Mouse (Mus musculus) testis, adult 2 months (tissue): Measurements from ENCODE around the gene As3mt. TPM values are rescaled to one million over a fixed set of nuclear protein-coding genes. Genes with fewer than 3 reads are reported as not detected.
"Not testable (repeated sequence)": the region's sequence is repeated elsewhere in the genome, so short reads cannot be mapped to it uniquely, and the experiment has no call there.

ENCODE experiments used
- H3K27ac ChIP-seq: fragments of 200-500 bp; 2 replicates; pipeline ENCODE4 v1.5.1; 2012; ENCODE audit warnings: low read depth, low read length; ENCODE audit not compliant: control insufficient read depth, insufficient read depth
- H3K27me3 ChIP-seq: fragments of 200-500 bp; 2 replicates; pipeline ENCODE4 v1.6.1; 2012; ENCODE audit warnings: mild to moderate bottlenecking, low read length, moderate library complexity; ENCODE audit not compliant: control insufficient read depth, insufficient read depth
- H3K36me3 ChIP-seq: fragments of 200-500 bp; 2 replicates; pipeline ENCODE4 v1.6.1; 2012; ENCODE audit warnings: mild to moderate bottlenecking, low read length; ENCODE audit not compliant: control insufficient read depth, insufficient read depth
- H3K4me1 ChIP-seq: fragments of 200-500 bp; 2 replicates; pipeline ENCODE4 v1.6.1; 2012; ENCODE audit warnings: low read length; ENCODE audit not compliant: control insufficient read depth, insufficient read depth
- H3K4me3 ChIP-seq: fragments of 200-500 bp; 2 replicates; pipeline ENCODE4 v1.5.1; 2012; ENCODE audit warnings: low read depth, mild to moderate bottlenecking, low read length, moderate library complexity, mixed read lengths; ENCODE audit not compliant: control insufficient read depth
- CTCF ChIP-seq: fragments of 200-500 bp; IDR thresholded peaks from 2 replicates; pipeline ENCODE4 v1.5.1; 2012; ENCODE audit warnings: low read depth, mild to moderate bottlenecking, inconsistent platforms, low read length, moderate library complexity; ENCODE audit not compliant: control insufficient read depth, insufficient read depth, insufficient replicate concordance
- POLR2A ChIP-seq: fragments of 200-500 bp; IDR thresholded peaks from 2 replicates; pipeline ENCODE4 v1.6.1; 2012; ENCODE audit warnings: low read depth, mild to moderate bottlenecking, inconsistent platforms, low read length, moderate library complexity; ENCODE audit not compliant: control insufficient read depth
- polyA plus RNA-seq: library from polyadenylated mRNA; depleted of rRNA; stranded (reverse); fragments of >200 nt; gene quantifications from 2 replicates; pipeline ENCODE4 v1.2.3, GENCODE M21; 2012; rRNA removed

The As3mt gene
- polyA plus RNA-seq, 1 experiment, result 12.1 TPM

GRCm38 (mm10) chr19:46776391-46776790, 69.1 kb downstream of the As3mt start:
- Histone ChIP-seq H3K36me3 (no peaks in the 10 kb centered on the region), H3K4me1 (no peaks in the 10 kb centered on the region), H3K4me3 (no peak overlapping the region), H3K27me3 (no peaks in the 10 kb centered on the region), H3K27ac (no peak overlapping the region)
- no peak for TF ChIP-seq CTCF
- no peak for TF ChIP-seq POLR2A

GRCm38 (mm10) chr19:46776850-46777249, 69.6 kb downstream of the As3mt start:
- no peaks in the 10 kb centered on the region for H3K27me3 ChIP-seq
- H3K4me1 ChIP-seq, result no peaks in the 10 kb centered on the region
- no peak overlapping the region for H3K4me3 ChIP-seq
- no peaks in the 10 kb centered on the region for H3K36me3 ChIP-seq
- TF ChIP-seq CTCF (no peak), POLR2A (no peak)
- H3K27ac ChIP-seq, result no peak overlapping the region

GRCm38 (mm10) chr19:46777928-46778680, 70.8 kb downstream of the As3mt start:
- no peak for TF ChIP-seq POLR2A
- Histone ChIP-seq H3K36me3 (no peaks in the 10 kb centered on the region), H3K27me3 (no peaks in the 10 kb centered on the region), H3K4me1 (no peaks in the 10 kb centered on the region), H3K27ac (no peak overlapping the region), H3K4me3 (no peak overlapping the region)

- H3K4me1 ChIP-seq, H3K27me3 ChIP-seq, H3K36me3 ChIP-seq, H3K4me3 ChIP-seq, H3K27ac ChIP-seq: not testable (repeated sequence)
These were observed 71.9 kb downstream of the As3mt start for GRCm38 (mm10) chr19:46779130-46779529.

GRCm38 (mm10) chr19:46784038-46784437, 76.8 kb downstream of the As3mt start:
- Histone ChIP-seq H3K4me1 (no peaks in the 10 kb centered on the region), H3K36me3 (no peaks in the 10 kb centered on the region), H3K4me3 (no peak overlapping the region), H3K27me3 (no peaks in the 10 kb centered on the region), H3K27ac (no peak overlapping the region)
- TF ChIP-seq CTCF (no peak), POLR2A (no peak)

GRCm38 (mm10) chr19:46784502-46784901, 77.2 kb downstream of the As3mt start:
- H3K27ac ChIP-seq, result no peak overlapping the region
- H3K27me3 ChIP-seq, result no peaks in the 10 kb centered on the region
- no peaks in the 10 kb centered on the region for H3K36me3 ChIP-seq
- TF ChIP-seq POLR2A, result no peak
- TF ChIP-seq CTCF, result no peak
- H3K4me1 ChIP-seq, result no peaks in the 10 kb centered on the region
- H3K4me3 ChIP-seq, result no peak overlapping the region

- Histone ChIP-seq H3K4me3 (no peak overlapping the region), H3K4me1 (no peaks in the 10 kb centered on the region), H3K27ac (no peak overlapping the region), H3K36me3 (no peaks in the 10 kb centered on the region), H3K27me3 (no peaks in the 10 kb centered on the region)
- TF ChIP-seq CTCF (no peak), POLR2A (no peak)
These were observed 78.4 kb downstream of the As3mt start for GRCm38 (mm10) chr19:46785633-46786032.

- Histone ChIP-seq H3K27me3 (no peaks in the 10 kb centered on the region), H3K4me1 (no peaks in the 10 kb centered on the region), H3K27ac (no peak overlapping the region), H3K36me3 (no peaks in the 10 kb centered on the region), H3K4me3 (no peak overlapping the region)
- TF ChIP-seq POLR2A (no peak), CTCF (no peak)
These were observed 82.5 kb downstream of the As3mt start for GRCm38 (mm10) chr19:46789782-46790181.

Other genes with a start within 250 kb of the As3mt start
- gene Trim8, start 205.8 kb upstream of the As3mt start, polyA plus RNA-seq, result 2.1 and 2.6 TPM in 2 replicates
- 214 and 266 TPM in 2 replicates for gene Arl3, start 134.3 kb upstream of the As3mt start, polyA plus RNA-seq
- 1.5 TPM in 2 replicates for gene Sfxn2, start 134.1 kb upstream of the As3mt start, polyA plus RNA-seq
- 16.9 and 17.1 TPM in 2 replicates for gene Wbp1l, start 108.4 kb upstream of the As3mt start, polyA plus RNA-seq
- 174 and 209 TPM in 2 replicates for gene Cyp17a1, start 34.3 kb upstream of the As3mt start, polyA plus RNA-seq
- 3.8 and 4.2 TPM in 2 replicates for gene Borcs7, start 17.6 kb upstream of the As3mt start, polyA plus RNA-seq
- 3.3 and 4.2 TPM in 2 replicates for gene Cnnm2, start 54.1 kb downstream of the As3mt start, polyA plus RNA-seq